Mouse (Mus musculus) C3H10T1/2 (cell line): Measurements from ENCODE around the gene Abca16. TPM values are rescaled to one million over a fixed set of nuclear protein-coding genes. Genes with fewer than 3 reads are reported as not detected.

Source experiments
- polyA plus RNA-seq, 2 experiments: library from polyadenylated mRNA; unstranded; fragments of >200 nt; fragmentation: generic; extraction: Trizol; gene quantifications; one replicate each; pipeline ENCODE4 v1.2.1; 2012; ENCODE audit warnings: missing spikeins in 2 of 2

The Abca16 gene
- polyA plus RNA-seq, result not detected

GRCm38 (mm10) chr7:120409447-120409846 is at the start of gene Abca16:
Gene Abca16 (plus strand): TSS chr7:120409647.

Other genes with a start within 250 kb of the Abca16 start
- not detected for gene Anks4b, start 235.8 kb upstream of the Abca16 start, polyA plus RNA-seq
- gene Crym, start 207.5 kb upstream of the Abca16 start, polyA plus RNA-seq, result under 1 TPM; 0.07 to 0.13 TPM
- not detected for gene Abca14, start 205.7 kb upstream of the Abca16 start, polyA plus RNA-seq
- gene Abca15, start 81.0 kb upstream of the Abca16 start, polyA plus RNA-seq, result not detected
- gene Uqcrc2, start 225.5 kb downstream of the Abca16 start, polyA plus RNA-seq, result 10 to 100 TPM; 34.5 to 83.1 TPM